Mouse (Mus musculus): ENCODE data around the gene Eif2ak4.

DNA sequence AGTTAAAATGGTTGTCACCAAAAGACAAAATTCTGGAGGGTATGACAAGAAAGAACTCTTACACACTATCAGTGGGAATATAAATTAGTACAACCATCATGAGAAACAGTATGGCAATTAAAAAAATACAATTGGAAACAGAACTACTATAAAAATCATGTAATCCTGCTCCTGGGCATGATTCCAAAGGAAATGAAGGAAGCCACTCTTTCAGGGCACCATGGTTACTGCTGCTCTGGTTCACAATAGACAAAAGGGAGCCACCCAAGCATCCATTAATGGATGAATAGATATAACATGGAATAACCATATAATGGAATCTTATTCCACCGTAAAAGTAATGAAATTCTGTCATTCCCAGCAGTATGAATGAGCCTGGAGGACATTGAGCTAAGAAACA, 8.7 kb upstream of the Eif2ak4 start:
- TF ChIP-seq CTCF (IDR thresholded peaks at IDR 0.05; ENCODE audit: low read depth) (no peak), EP300 (IDR thresholded peaks at IDR 0.05; ENCODE audit: low read depth) (no peak)

Measured in liver, embryonic 14.5 days (tissue).